Comparison of ENCODE assay signal across 10 mouse cellular contexts in genomic region chr2:84916548-84917320, GRCm38 (mm10). TPM values are rescaled to one million over a fixed set of nuclear protein-coding genes. Genes with fewer than 3 reads are reported as not detected.
DNase-seq lines count a peak whose midpoint lies in the region; ATAC-seq and TF ChIP-seq lines count a peak whose summit lies in the region.
"Had no signal": no experiment of that assay in that cellular context is flagged by ENCODE, and none has a peak within 500 bp of the region (broad histone marks: within the 10 kb centered on the region; RNA-seq: fewer than 3 reads in every experiment).

No protein-coding gene starts in this region.

- no peaks in the 10 kb centered on the region for H3K27me3 ChIP-seq in spleen, adult 2 months (ENCODE audit: control insufficient read depth, insufficient read depth, low read length)
- H3K27me3 ChIP-seq in heart, embryonic 14.5 days (ENCODE audit: control insufficient read depth, insufficient read depth, low read length): no peaks in the 10 kb centered on the region
- no peaks in the 10 kb centered on the region for H3K27me3 ChIP-seq in small intestine, adult 2 months (ENCODE audit: control insufficient read depth, insufficient read depth, low read length)
- H3K27me3 ChIP-seq: neural tube, embryonic 12.5 days had no signal

- 0 out of 2 replicates have a peak, but pooled peaks have one; percentile 23 for ATAC-seq in heart, embryonic 14.5 days (ENCODE audit: insufficient number of reproducible peaks, insufficient read depth, low FRiP score, low read depth)
- ATAC-seq: forebrain, postnatal 0 days had no signal

- no peaks in the 10 kb centered on the region; the same call in 1 of the 2 replicates for H3K4me1 ChIP-seq in spleen, adult 2 months (ENCODE audit: control insufficient read depth, insufficient read depth, insufficient read length)
- H3K4me1 ChIP-seq in heart, embryonic 14.5 days (ENCODE audit: control insufficient read depth in 2 of 2, insufficient read depth in 2 of 2, low read length in 2 of 2): peaks cover 13% of the 10 kb centered on the region in 2 experiments; a peak in 3 of 4 replicates
- no peaks in the 10 kb centered on the region for H3K4me1 ChIP-seq in small intestine, adult 2 months (ENCODE audit: control insufficient read depth, insufficient read depth, insufficient read length, low read length)
- H3K4me1 ChIP-seq: neural tube, embryonic 12.5 days had no signal

- TF ChIP-seq POLR2A in spleen, adult 2 months (IDR thresholded peaks at IDR 0.05; ENCODE audit: low read depth, low read length): no peak
- no peak for TF ChIP-seq POLR2A in small intestine, adult 2 months (IDR thresholded peaks at IDR 0.05; ENCODE audit: low read depth, low read length)

- no peak overlapping the region for H3K4me3 ChIP-seq in spleen, adult 2 months (ENCODE audit: extremely low read depth, insufficient read depth, insufficient read length)
- H3K4me3 ChIP-seq in heart, embryonic 14.5 days (ENCODE audit: control insufficient read depth in 1 of 2, insufficient read depth in 1 of 2, low read depth in 1 of 2, low read length in 2 of 2): no peak overlapping the region
- no peak overlapping the region for H3K4me3 ChIP-seq in small intestine, adult 2 months (ENCODE audit: low read depth, low read length)
- H3K4me3 ChIP-seq: neural tube, embryonic 12.5 days had no signal

- H3K27ac ChIP-seq in spleen, adult 2 months (ENCODE audit: insufficient read depth, low read length): 0 out of 2 replicates have a peak overlapping the region, but pooled peaks have one; percentile 33
- H3K27ac ChIP-seq in heart, embryonic 14.5 days (replicated peaks in 1 of 2; ENCODE audit: control insufficient read depth in 1 of 2, insufficient read depth in 1 of 2, low read depth in 2 of 2, low read length in 2 of 2): peak overlapping the region; percentile 42 to 62; a peak in 3 of 4 replicates
- H3K27ac ChIP-seq in small intestine, adult 2 months (ENCODE audit: insufficient read depth, low read depth, low read length): peak overlapping the region; percentile 53
- H3K27ac ChIP-seq: neural tube, embryonic 12.5 days had no signal

- TF ChIP-seq CTCF in spleen, adult 2 months (IDR thresholded peaks at IDR 0.05; ENCODE audit: extremely low read depth, insufficient read depth, insufficient read length, insufficient replicate concordance): no peak
- TF ChIP-seq CTCF in small intestine, adult 2 months (IDR thresholded peaks at IDR 0.05; ENCODE audit: extremely low read depth, insufficient read length, insufficient replicate concordance, low read depth, low read length): no peak

- DNase-seq in spleen, adult 2 months (ENCODE audit: low read depth in 1 of 2, low spot score in 2 of 2): no peak
- no peak for DNase-seq in spleen, postnatal 14 days (ENCODE audit: low spot score in 2 of 2)
- DNase-seq in kidney, postnatal 14 days: peak; percentile 79
- DNase-seq in cerebellum, adult 8-10 months: no peak
- no peak for DNase-seq in cerebellum, adult 18-20 months
- no peak for DNase-seq in spleen, postnatal 4 days (ENCODE audit: low spot score in 2 of 2)
- DNase-seq: forebrain, postnatal 0 days had no signal

- H3K4me2 ChIP-seq in heart, embryonic 14.5 days (ENCODE audit: low read length): no peak overlapping the region
- H3K4me2 ChIP-seq: neural tube, embryonic 12.5 days had no signal

- H3K36me3 ChIP-seq in spleen, adult 2 months (ENCODE audit: control insufficient read depth, insufficient read depth, low read length): no peaks in the 10 kb centered on the region
- no peaks in the 10 kb centered on the region for H3K36me3 ChIP-seq in heart, embryonic 14.5 days (ENCODE audit: control insufficient read depth, insufficient read depth, low read length)
- H3K36me3 ChIP-seq in small intestine, adult 2 months (ENCODE audit: control insufficient read depth, insufficient read depth, low read length): no peaks in the 10 kb centered on the region
- H3K36me3 ChIP-seq: neural tube, embryonic 12.5 days had no signal

- no peak overlapping the region for H3K9ac ChIP-seq in heart, embryonic 14.5 days (ENCODE audit: low read length)
- H3K9ac ChIP-seq: forebrain, postnatal 0 days; neural tube, embryonic 12.5 days had no signal

- WGBS in spleen, adult 2 months: 62% methylated on average over 8 of the region's 8 CpGs
- WGBS in heart, embryonic 14.5 days: 60% methylated on average over 8 of the region's 8 CpGs
- WGBS in small intestine, adult 2 months: 47% methylated on average over 8 of the region's 8 CpGs

- H3K9me3 ChIP-seq in heart, embryonic 14.5 days (ENCODE audit: control insufficient read depth, low read length): no peaks in the 10 kb centered on the region
- H3K9me3 ChIP-seq: neural tube, embryonic 12.5 days had no signal

RNA-seq across cellular contexts. Expression of gene Slc43a3, which starts 19.6 kb away (rescaled TPM):
- 45.3 and 51.1 TPM in 2 replicates for polyA plus RNA-seq in spleen, adult 2 months (2012; rRNA removed)
- 33.7 and 34.2 TPM in 2 replicates for polyA plus RNA-seq in heart, embryonic 14.5 days (2014; fragmentation: Nextera tagmentation; extraction: Ambion mirVana)
- polyA plus RNA-seq in small intestine, adult 2 months (2012; rRNA removed): 14.4 and 31.1 TPM in 2 replicates

RNA-seq across cellular contexts. Expression of gene Rtn4rl2, which starts 30.2 kb away (rescaled TPM):
- polyA plus RNA-seq in spleen, adult 2 months (2012; rRNA removed): 3.0 and 7.3 TPM in 2 replicates
- polyA plus RNA-seq in heart, embryonic 14.5 days (2014; fragmentation: Nextera tagmentation; extraction: Ambion mirVana): 2.2 TPM in 2 replicates
- 4.8 and 11.8 TPM in 2 replicates for polyA plus RNA-seq in small intestine, adult 2 months (2012; rRNA removed)
